Mouse (Mus musculus) kidney, adult 2 months (tissue): ENCODE results near the gene Klhl2.

Source experiments
- CTCF ChIP-seq: fragments of 200-500 bp; conservative IDR thresholded peaks from 2 replicates; pipeline ENCODE4 v1.5.1; 2011; ENCODE audit warnings: low read depth, mild to moderate bottlenecking, control low read depth, low read length, moderate library complexity, mixed read lengths; ENCODE audit not compliant: insufficient read depth, insufficient read length
- POLR2A ChIP-seq: fragments of 200-500 bp; IDR thresholded peaks from one replicate; pipeline ENCODE4 v1.6.1; 2011; ENCODE audit warnings: low read depth, low read length, control low read depth

- TF ChIP-seq POLR2A (no peak), CTCF (no peak)
These were observed 2.2 kb downstream of the Klhl2 start for GRCm38 (mm10) chr8:64847650-64848049.
